Comparison of ENCODE assay signal across 9 mouse cellular contexts in genomic region chr2:116020451-116020951, GRCm38 (mm10). TPM values are rescaled to one million over a fixed set of nuclear protein-coding genes. Genes with fewer than 3 reads are reported as not detected.
DNase-seq lines count a peak whose midpoint lies in the region; ATAC-seq and TF ChIP-seq lines count a peak whose summit lies in the region.
"Had no signal": no experiment of that assay in that cellular context is flagged by ENCODE, and none has a peak within 500 bp of the region (broad histone marks: within the 10 kb centered on the region; RNA-seq: fewer than 3 reads in every experiment).

No protein-coding gene starts in this region.

- no peak overlapping the region for H3K9ac ChIP-seq in embryonic facial prominence, embryonic 14.5 days (ENCODE audit: low read depth, low read length)
- H3K9ac ChIP-seq in intestine, embryonic 16.5 days (ENCODE audit: low read depth, low read length): no peak overlapping the region
- no peak overlapping the region for H3K9ac ChIP-seq in midbrain, postnatal 0 days (replicated peaks; ENCODE audit: low read length, poor library complexity, severe bottlenecking)

- H3K4me3 ChIP-seq in embryonic facial prominence, embryonic 14.5 days (ENCODE audit: low read depth, low read length): no peak overlapping the region
- H3K4me3 ChIP-seq in intestine, embryonic 16.5 days (ENCODE audit: low read length): no peak overlapping the region
- H3K4me3 ChIP-seq in midbrain, postnatal 0 days (ENCODE audit: low read depth, low read length): no peak overlapping the region
- no peak overlapping the region for H3K4me3 ChIP-seq in gastrocnemius, adult 2 months
- H3K4me3 ChIP-seq: layer of hippocampus, adult 2 months had no signal

- H3K36me3 ChIP-seq in embryonic facial prominence, embryonic 14.5 days (ENCODE audit: control insufficient read depth, insufficient read depth, low read length): 0 out of 2 replicates have a peak, but pooled peaks cover 3% of the 10 kb centered on the region
- no peaks in the 10 kb centered on the region for H3K36me3 ChIP-seq in intestine, embryonic 16.5 days (ENCODE audit: control insufficient read depth, insufficient read depth, low read length)
- no peaks in the 10 kb centered on the region for H3K36me3 ChIP-seq in midbrain, postnatal 0 days (ENCODE audit: insufficient read depth, low read length)

- intact Hi-C loops in gastrocnemius, adult 2 months (cut with DNase I): no loop called here

- peak; percentile 68 for DNase-seq in embryo, embryonic 10 days (ENCODE audit: low spot score)
- peak; percentile 61 for DNase-seq in embryonic facial prominence, embryonic 14.5 days (ENCODE audit: low spot score)
- DNase-seq in midbrain, postnatal 0 days (ENCODE audit: low spot score): no peak
- DNase-seq in c-Kit-positive CD71-positive TER-119-positive erythroid progenitor cells, embryonic 14.5 days (ENCODE audit: low spot score): no peak
- DNase-seq in gastrocnemius, adult 2 months: no peak
- no peak for DNase-seq in cerebellum, adult 18-20 months

- peak; percentile 75 for ATAC-seq in embryonic facial prominence, embryonic 14.5 days (ENCODE audit: low read depth)
- ATAC-seq in intestine, embryonic 16.5 days: peak; percentile 32
- ATAC-seq in midbrain, postnatal 0 days (ENCODE audit: low FRiP score): peak; percentile 41; the same call in 1 of the 2 replicates

- H3K4me1 ChIP-seq in embryonic facial prominence, embryonic 14.5 days (ENCODE audit: control insufficient read depth, insufficient read depth, low read length): peaks cover 21% of the 10 kb centered on the region
- peaks cover 16% of the 10 kb centered on the region for H3K4me1 ChIP-seq in intestine, embryonic 16.5 days (ENCODE audit: control insufficient read depth, insufficient read depth, low read length)
- H3K4me1 ChIP-seq in midbrain, postnatal 0 days (ENCODE audit: insufficient read depth, low read length): peaks cover 6% of the 10 kb centered on the region; the same call in 1 of the 2 replicates

- H3K9me3 ChIP-seq in embryonic facial prominence, embryonic 14.5 days (ENCODE audit: control insufficient read depth, low read length): no peaks in the 10 kb centered on the region
- H3K9me3 ChIP-seq in intestine, embryonic 16.5 days (ENCODE audit: control insufficient read depth, low read length): no peaks in the 10 kb centered on the region
- H3K9me3 ChIP-seq in midbrain, postnatal 0 days (ENCODE audit: low read length): no peaks in the 10 kb centered on the region

- 21% methylated on average over 5 of the region's 5 CpGs for WGBS in embryonic facial prominence, embryonic 14.5 days
- 36% methylated on average over 5 of the region's 5 CpGs for WGBS in intestine, embryonic 16.5 days
- 18% methylated on average over 5 of the region's 5 CpGs for WGBS in midbrain, postnatal 0 days

- no peaks in the 10 kb centered on the region for H3K27me3 ChIP-seq in embryonic facial prominence, embryonic 14.5 days (replicated peaks; ENCODE audit: control insufficient read depth, insufficient read depth, low read length)
- H3K27me3 ChIP-seq in intestine, embryonic 16.5 days (replicated peaks; ENCODE audit: control insufficient read depth, insufficient read depth, low read length): no peaks in the 10 kb centered on the region
- H3K27me3 ChIP-seq in midbrain, postnatal 0 days (ENCODE audit: insufficient read depth, low read length): no peaks in the 10 kb centered on the region

- H3K4me2 ChIP-seq in embryonic facial prominence, embryonic 14.5 days (ENCODE audit: low read depth, low read length): peak overlapping the region; percentile 41
- no peak overlapping the region; the same call in 1 of the 2 replicates for H3K4me2 ChIP-seq in intestine, embryonic 16.5 days (ENCODE audit: low read depth, low read length)
- peak overlapping the region; percentile 16; the same call in 1 of the 2 replicates for H3K4me2 ChIP-seq in midbrain, postnatal 0 days (ENCODE audit: low read depth, low read length, poor library complexity, severe bottlenecking)

- peak overlapping the region; percentile 61; the same call in 1 of the 2 replicates for H3K27ac ChIP-seq in embryonic facial prominence, embryonic 14.5 days (replicated peaks; ENCODE audit: low read depth, low read length)
- H3K27ac ChIP-seq in intestine, embryonic 16.5 days (ENCODE audit: low read length): peak overlapping the region; percentile 51; the same call in 1 of the 2 replicates
- H3K27ac ChIP-seq in midbrain, postnatal 0 days (ENCODE audit: low read depth, low read length): peak overlapping the region; percentile 49
- no peak overlapping the region for H3K27ac ChIP-seq in gastrocnemius, adult 2 months
- H3K27ac ChIP-seq: layer of hippocampus, adult 2 months had no signal

- TF ChIP-seq CTCF in midbrain, postnatal 0 days (IDR thresholded peaks at IDR 0.05): no peak
- TF ChIP-seq CTCF in gastrocnemius, adult 2 months (IDR thresholded peaks at IDR 0.05): no peak

RNA-seq across cellular contexts. Expression of gene Meis2, which starts 45.1 kb away (rescaled TPM):
- 30.4 and 40.4 TPM in 2 replicates for polyA plus RNA-seq in embryonic facial prominence, embryonic 14.5 days (2014; fragmentation: Nextera tagmentation; extraction: Ambion mirVana)
- 25.7 and 26.8 TPM in 2 replicates for polyA plus RNA-seq in intestine, embryonic 16.5 days (2015; fragmentation: Nextera tagmentation; extraction: Ambion mirVana)
- 121 and 147 TPM in 2 replicates for total RNA-seq in midbrain, postnatal 0 days (2014; rRNA removed)
- polyA plus RNA-seq in midbrain, postnatal 0 days (2015; fragmentation: Nextera tagmentation; extraction: Ambion mirVana): 52.1 and 58.3 TPM in 2 replicates
- total RNA-seq in gastrocnemius, adult 2 months (2021): 1 to 10 TPM in 1 of 2 experiments, under 1 TPM in 1; 0.84 to 1.3 TPM
- total RNA-seq: neutrophil, adult 5-6 weeks had no signal

Comparison
In these comparisons a context has a peak if more than half of its experiments do, and no peak if none do; other contexts are left out.
1. DNase-seq: peak in embryo, embryonic 10 days (single experiment) and embryonic facial prominence, embryonic 14.5 days (single experiment); none in midbrain, postnatal 0 days (single experiment), c-Kit-positive CD71-positive TER-119-positive erythroid progenitor cells, embryonic 14.5 days (single experiment), gastrocnemius, adult 2 months (single experiment) and cerebellum, adult 18-20 months (0 of 2).
2. Peak in every context shown above with its lines, with median percentiles within 50 percentile points of each other: ATAC-seq.